Mouse (Mus musculus) left cerebral cortex, adult 18-20 months (tissue): Measurements from ENCODE around the gene AI854703. TPM values are rescaled to one million over a fixed set of nuclear protein-coding genes. Genes with fewer than 3 reads are reported as not detected.

Source experiments
- DNase-seq, 2 experiments: peaks; one replicate each; pipeline ENCODE4 v3.0.0; 2021 to 2022; ENCODE audit warnings: low spot score in 2 of 2, mixed read lengths in 1 of 2
- long read RNA-seq, 2 experiments: library from polyadenylated mRNA; stranded (forward); transcript quantifications; one replicate each; pipeline ENCODE4 v2.0.0; 2021
- total RNA-seq, 2 experiments: library from RNA; stranded (reverse); gene quantifications; 2 replicates each; pipeline ENCODE4 v1.2.3; 2021

AI854703 gene
- 10 to 100 TPM; 15.9 to 16.0 TPM for total RNA-seq
- long read RNA-seq, experiment 1, partial matches to known transcripts = 15 of 21 reads
- long read RNA-seq, experiment 1, other reads (novel, unspliced or antisense) = 3 of 21 reads
- long read RNA-seq, experiment 2, partial matches to known transcripts = 19 of 28 reads
- long read RNA-seq, experiment 2, other reads (novel, unspliced or antisense) = 5 of 28 reads

- peak in 1 of 2 experiments; percentile 13 for DNase-seq
Observed at GRCm38 (mm10) chr6:48626464-48626863, at the start of gene AI854703. AI854703 (plus strand) TSS chr6:48626764.

GRCm38 (mm10) chr6:48578736-48579135 is 47.8 kb upstream of the AI854703 start:
- no peak for DNase-seq

GRCm38 (mm10) chr6:48579215-48579648 is 47.3 kb upstream of the AI854703 start:
- DNase-seq = no peak

GRCm38 (mm10) chr6:48581257-48581656 is 45.3 kb upstream of the AI854703 start:
- no peak for DNase-seq

GRCm38 (mm10) chr6:48582037-48582436 is 44.5 kb upstream of the AI854703 start:
- DNase-seq = peak in 1 of 2 experiments; percentile 66

GRCm38 (mm10) chr6:48589194-48589750 is 37.3 kb upstream of the AI854703 start, which contains the start of gene Gm45021:
Gm45021 (plus strand) TSS chr6:48589610.
- DNase-seq = no peak

- DNase-seq = no peak
Observed at GRCm38 (mm10) chr6:48591221-48591845, 35.2 kb upstream of the AI854703 start.

- DNase-seq = no peak
Observed at GRCm38 (mm10) chr6:48591871-48592270, 34.7 kb upstream of the AI854703 start.

- peak; percentile 92 to 95 for DNase-seq
Observed at GRCm38 (mm10) chr6:48593158-48594042, 33.2 kb upstream of the AI854703 start, which contains the start of the genes Repin1 and Gm44965. Repin1 (plus strand) TSS chr6:48593883. Gm44965 (plus strand) TSS chr6:48593941.

GRCm38 (mm10) chr6:48594043-48594738 is 32.4 kb upstream of the AI854703 start:
- DNase-seq = peak in 1 of 2 experiments; percentile 55

- peak; percentile 32 to 54 for DNase-seq
Observed at GRCm38 (mm10) chr6:48595278-48595677, 31.3 kb upstream of the AI854703 start.

GRCm38 (mm10) chr6:48596545-48597232 is 29.9 kb upstream of the AI854703 start:
- no peak for DNase-seq

- no peak for DNase-seq
Observed at GRCm38 (mm10) chr6:48597233-48597625, 29.3 kb upstream of the AI854703 start.

- DNase-seq = no peak
Observed at GRCm38 (mm10) chr6:48600594-48600993, 26.0 kb upstream of the AI854703 start.

GRCm38 (mm10) chr6:48601271-48602079 is 25.1 kb upstream of the AI854703 start, which contains the start of gene Zfp775:
Zfp775 (plus strand) TSS chr6:48602063.
- DNase-seq = peak; percentile 95 to 97

GRCm38 (mm10) chr6:48602080-48602741 is 24.4 kb upstream of the AI854703 start:
- peak; percentile 53 to 70 for DNase-seq

GRCm38 (mm10) chr6:48608124-48608523 is 18.4 kb upstream of the AI854703 start:
- no peak for DNase-seq

- no peak for DNase-seq
Observed at GRCm38 (mm10) chr6:48609512-48609911, 17.1 kb upstream of the AI854703 start.
